Mouse (Mus musculus): ENCODE measurements at regions not wholly inside any gene's neighbourhood (a gene's known extent, or its start where the extent isn't known, plus 50 kb on each side); places are given as distances from the start of the nearest gene placed in this dataset.
A peak's percentile ranks its signal among the peaks of the same experiment; 100 is the strongest.

DNA sequence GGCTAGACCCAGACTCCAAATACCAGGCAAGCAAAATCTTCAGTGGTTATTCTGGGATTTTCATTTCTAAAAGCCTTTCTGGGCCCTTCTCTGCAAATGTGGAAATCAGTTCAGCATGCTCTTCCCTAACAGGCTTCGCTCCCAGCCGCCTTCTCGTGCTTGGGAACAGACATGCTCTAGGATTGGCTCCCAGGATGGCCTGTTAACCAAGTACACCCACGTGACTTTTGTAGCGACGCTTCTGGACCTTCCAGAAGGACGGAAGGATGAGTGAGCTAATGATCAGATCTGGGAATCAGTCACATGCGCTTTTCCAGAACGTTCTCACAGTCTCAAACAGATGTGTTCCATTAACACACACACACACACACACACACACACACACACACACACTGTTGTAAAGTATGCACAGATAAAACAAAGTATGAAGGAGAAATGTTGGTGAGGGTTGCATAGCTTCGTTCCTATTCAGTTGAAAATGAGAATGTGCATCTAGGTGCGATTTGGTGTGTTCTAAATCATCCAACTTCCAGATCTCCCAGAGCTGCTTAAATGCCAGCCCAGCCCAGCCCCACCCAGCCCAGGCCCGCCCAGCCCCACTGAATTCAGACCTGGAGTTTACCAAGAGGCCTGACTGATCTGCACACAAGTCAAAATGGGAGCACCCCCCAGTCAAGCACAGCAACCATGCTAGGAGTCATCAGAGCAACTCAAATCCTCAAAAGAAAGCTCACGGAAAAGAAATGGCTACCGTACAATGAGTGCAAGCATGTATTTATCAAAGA, 327.8 kb upstream of the Runx1 start:
- intact Hi-C loops (cut with DNase I) = loop anchor here (10.0 kb wide), 1 partner anchor 301 kb away; no protein-coding TSS in a partner anchor

GRCm38 (mm10) chr16:93152765-93153489, 327.0 kb upstream of the Runx1 start:
- no peak for DNase-seq (ENCODE audit: low spot score in 2 of 2)
- intact Hi-C loops (cut with DNase I) = loop anchor here (10.0 kb wide), 1 partner anchor 302 kb away; no protein-coding TSS in a partner anchor

More for the DNA sequence above, 327.8 kb upstream of the Runx1 start:
- DNase-seq (ENCODE audit: low spot score in 2 of 2) = no peak

DNA sequence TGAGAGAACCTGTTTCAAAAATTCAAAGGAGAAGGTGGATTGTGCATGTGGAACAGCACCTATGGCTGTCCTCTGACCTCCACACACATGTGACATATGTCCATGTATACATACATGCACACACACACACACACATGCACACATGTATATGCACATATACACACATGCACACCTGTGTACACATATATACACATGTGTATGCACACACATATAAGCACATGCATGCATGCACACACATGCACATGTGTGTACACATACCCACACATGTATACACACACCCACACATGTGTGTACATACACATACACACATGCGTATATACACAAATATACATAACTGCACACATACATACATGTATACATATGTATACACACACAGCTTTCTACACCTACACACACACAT, 326.1 kb upstream of the Runx1 start:
- intact Hi-C loops (cut with DNase I) = loop anchor here (10.0 kb wide), 1 partner anchor 303 kb away; no protein-coding TSS in a partner anchor
- no peak for DNase-seq (ENCODE audit: low spot score in 2 of 2)

DNA sequence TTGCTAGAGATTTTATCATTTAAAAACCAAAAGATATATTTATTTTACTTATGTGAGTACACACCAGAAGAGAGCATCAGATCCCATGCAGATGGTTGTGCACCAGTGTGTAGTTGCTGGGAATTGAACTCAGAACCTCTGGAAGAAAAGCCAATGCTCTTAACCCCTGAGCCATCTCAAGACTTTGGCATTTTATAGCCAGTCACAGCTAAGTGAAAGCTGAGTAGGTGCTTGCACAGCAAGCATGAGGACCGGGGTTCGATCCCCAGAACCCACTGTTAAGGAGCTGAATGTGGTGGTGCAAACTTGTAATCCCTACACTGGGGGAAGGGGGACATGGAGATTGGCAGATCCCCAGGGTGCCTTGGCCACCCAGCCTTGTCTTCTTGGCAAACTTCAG, 325.7 kb upstream of the Runx1 start:
- DNase-seq (ENCODE audit: low spot score in 2 of 2) = no peak
- intact Hi-C loops (cut with DNase I) = loop anchor here (10.0 kb wide), 1 partner anchor 303 kb away; no protein-coding TSS in a partner anchor

- peak; percentile 10 to 26 for DNase-seq (ENCODE audit: low spot score in 2 of 2)
- intact Hi-C loops (cut with DNase I) = loop anchor here (10.0 kb wide), 1 partner anchor 304 kb away; no protein-coding TSS in a partner anchor
Observed at GRCm38 (mm10) chr16:93150451-93150850, 324.5 kb upstream of the Runx1 start.

- intact Hi-C loops (cut with DNase I) = no loop called here
- DNase-seq (ENCODE audit: low spot score in 2 of 2) = no peak
Observed at GRCm38 (mm10) chr16:93147525-93148222, 321.7 kb upstream of the Runx1 start.

DNA sequence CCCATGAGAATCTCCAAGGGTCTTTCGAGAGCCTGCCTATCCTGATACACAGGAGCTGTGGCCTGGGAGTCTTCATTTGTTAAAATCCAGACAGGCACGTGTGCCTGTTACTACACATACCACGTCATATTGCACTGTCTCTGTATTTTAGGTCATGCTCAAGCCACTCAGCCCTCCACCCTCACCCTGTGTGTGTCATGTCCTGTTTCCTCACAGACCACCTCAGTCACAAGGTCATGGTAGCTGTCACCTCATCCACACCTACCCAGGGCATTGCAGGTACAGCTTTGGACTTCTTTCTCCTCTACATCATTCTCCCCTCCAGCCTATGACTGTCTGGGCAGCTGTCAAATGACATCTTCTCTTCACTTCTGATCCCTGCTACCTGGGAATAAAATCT, 320.9 kb upstream of the Runx1 start:
- intact Hi-C loops (cut with DNase I) = no loop called here
- DNase-seq (ENCODE audit: low spot score in 2 of 2) = no peak

- intact Hi-C loops (cut with DNase I) = no loop called here
- no peak for DNase-seq (ENCODE audit: low spot score in 2 of 2)
Observed at GRCm38 (mm10) chr16:93145617-93146016, 319.7 kb upstream of the Runx1 start.

- DNase-seq (ENCODE audit: low spot score in 2 of 2) = no peak
- intact Hi-C loops (cut with DNase I) = no loop called here
Observed at GRCm38 (mm10) chr16:93144033-93144432, 318.1 kb upstream of the Runx1 start.

- intact Hi-C loops (cut with DNase I) = no loop called here
- DNase-seq (ENCODE audit: low spot score in 2 of 2) = peak; percentile 68 to 78
Observed at GRCm38 (mm10) chr16:93143164-93143563, 317.2 kb upstream of the Runx1 start.

GRCm38 (mm10) chr16:93141967-93142366, 316.0 kb upstream of the Runx1 start:
- DNase-seq (ENCODE audit: low spot score in 2 of 2) = peak; percentile 24 to 26
- intact Hi-C loops (cut with DNase I) = no loop called here

DNA sequence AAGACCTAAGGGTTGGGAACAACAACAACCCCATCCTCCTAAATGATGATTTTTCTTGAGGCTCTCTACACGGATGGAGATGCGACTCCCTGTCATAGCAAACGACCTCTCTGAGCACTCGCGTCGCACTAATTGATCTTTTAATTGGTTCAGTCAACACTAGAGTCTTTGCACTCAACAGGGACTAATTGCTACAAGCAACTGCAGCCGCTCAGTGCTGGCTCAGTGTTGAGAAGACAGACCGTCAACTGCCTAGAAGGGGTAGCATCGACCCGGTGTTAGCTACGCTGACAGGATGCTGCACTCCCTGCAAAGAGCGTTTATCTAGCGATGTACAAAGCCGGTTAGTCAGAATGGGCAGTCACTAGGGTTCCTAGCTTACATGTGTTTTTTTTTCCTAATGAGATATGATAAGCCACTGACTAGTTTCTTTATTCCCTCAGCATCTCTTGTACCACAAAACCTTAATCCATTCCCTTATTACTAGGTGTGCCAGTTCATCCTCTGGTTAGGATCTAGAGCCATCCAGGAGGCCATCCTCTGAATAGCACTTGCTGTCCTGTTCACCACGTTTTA, 314.7 kb upstream of the Runx1 start:
- intact Hi-C loops (cut with DNase I) = no loop called here
- no peak for DNase-seq (ENCODE audit: low spot score in 2 of 2)

GRCm38 (mm10) chr16:93137249-93137648, 311.3 kb upstream of the Runx1 start:
- DNase-seq (ENCODE audit: low spot score in 2 of 2) = no peak
- intact Hi-C loops (cut with DNase I) = loop anchor here (5.0 to 10.0 kb wide), 2 partner anchors 440 to 572 kb away; no protein-coding TSS in a partner anchor

- intact Hi-C loops (cut with DNase I) = loop anchor here (10.0 kb wide), 1 partner anchor 567 kb away; no protein-coding TSS in a partner anchor
- no peak for DNase-seq (ENCODE audit: low spot score in 2 of 2)
Observed at GRCm38 (mm10) chr16:93131404-93131803, 305.5 kb upstream of the Runx1 start.

- no peak for DNase-seq (ENCODE audit: low spot score in 2 of 2)
- intact Hi-C loops (cut with DNase I) = loop anchor here (10.0 kb wide), 1 partner anchor 566 kb away; no protein-coding TSS in a partner anchor
Observed at GRCm38 (mm10) chr16:93130622-93131021, 304.7 kb upstream of the Runx1 start.

DNA sequence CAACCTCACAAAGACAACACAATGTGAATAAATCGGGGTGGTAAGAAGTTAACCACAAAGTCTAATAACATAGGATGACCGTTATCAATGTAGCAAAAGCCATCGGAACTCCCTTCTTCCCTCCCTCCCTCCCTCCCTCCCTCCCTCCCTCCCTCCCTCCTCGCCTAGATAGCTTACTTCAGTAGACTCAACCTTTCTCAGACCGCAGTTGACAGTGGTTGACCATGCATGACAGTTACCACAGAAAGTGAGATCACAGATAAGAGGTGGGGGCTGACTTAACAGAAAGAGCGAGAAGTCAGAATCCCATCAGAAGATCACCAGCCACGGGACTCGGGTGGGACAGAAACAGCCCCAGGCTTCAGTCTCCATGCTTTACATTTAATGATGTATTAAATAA, 297.8 kb upstream of the Runx1 start:
- no peak for DNase-seq (ENCODE audit: low spot score in 2 of 2)
- intact Hi-C loops (cut with DNase I) = no loop called here

DNA sequence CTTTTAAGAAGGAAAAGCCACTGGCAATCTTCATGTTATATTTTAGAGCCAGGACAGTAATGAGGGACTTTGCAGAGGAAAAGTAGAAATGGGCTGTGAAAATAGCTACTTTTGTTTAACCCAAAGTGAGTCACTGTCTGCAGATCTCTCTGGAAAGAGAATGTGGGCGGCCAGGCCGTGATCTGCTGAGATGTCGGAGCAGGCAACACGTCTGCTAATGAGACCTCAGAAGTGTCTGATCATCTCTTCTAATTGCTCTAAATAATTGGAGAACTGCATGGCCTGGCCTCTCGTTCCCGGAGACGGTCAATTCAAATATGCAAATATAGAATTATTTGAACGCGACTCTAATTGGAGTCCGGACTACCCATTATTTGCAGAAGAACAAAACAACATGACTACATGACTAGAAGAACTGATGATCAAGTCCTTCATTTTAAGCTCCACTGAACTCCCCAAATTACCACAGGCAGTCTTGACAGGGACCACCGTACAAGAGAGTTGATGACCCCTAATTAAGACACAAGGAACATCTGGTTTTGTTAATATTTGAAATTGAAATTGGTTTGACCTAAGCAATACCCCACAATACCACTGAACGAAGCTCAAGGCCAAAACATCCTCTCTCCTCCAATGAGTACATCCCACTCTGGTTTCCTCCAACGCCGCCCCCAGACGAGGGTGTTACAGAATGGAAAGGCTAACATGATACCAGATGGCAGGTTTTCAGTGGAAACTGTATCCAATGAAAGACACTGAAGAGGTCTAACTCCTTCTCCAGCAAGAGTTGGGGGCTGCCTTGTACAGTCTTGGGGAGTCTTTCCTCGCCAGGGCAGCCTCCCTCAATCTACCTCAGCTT, 290.4 kb upstream of the Runx1 start:
- intact Hi-C loops (cut with DNase I) = no loop called here
- DNase-seq (ENCODE audit: low spot score in 2 of 2) = peak; percentile 24 to 25

DNA sequence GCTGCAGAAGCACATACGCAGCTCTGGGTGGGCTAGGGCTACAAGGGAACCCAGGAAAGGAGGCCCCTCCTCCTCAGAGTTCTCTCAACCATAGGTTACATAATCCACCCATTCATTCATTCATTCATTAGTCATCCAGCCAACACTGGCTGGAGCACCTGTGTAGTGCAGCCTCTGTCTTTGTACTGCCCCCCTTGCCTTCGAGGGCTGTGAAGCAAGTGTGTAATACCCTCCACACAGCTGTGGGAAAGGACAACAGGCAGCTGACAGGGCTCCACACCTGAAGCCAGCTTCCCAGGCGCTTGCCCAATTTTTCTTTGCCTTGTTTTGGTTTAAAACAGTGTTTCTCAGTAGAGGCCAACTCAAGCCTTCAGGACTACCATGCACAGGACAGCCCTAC, 285.0 kb upstream of the Runx1 start:
- no peak for DNase-seq (ENCODE audit: low spot score in 2 of 2)
- intact Hi-C loops (cut with DNase I) = no loop called here

DNA sequence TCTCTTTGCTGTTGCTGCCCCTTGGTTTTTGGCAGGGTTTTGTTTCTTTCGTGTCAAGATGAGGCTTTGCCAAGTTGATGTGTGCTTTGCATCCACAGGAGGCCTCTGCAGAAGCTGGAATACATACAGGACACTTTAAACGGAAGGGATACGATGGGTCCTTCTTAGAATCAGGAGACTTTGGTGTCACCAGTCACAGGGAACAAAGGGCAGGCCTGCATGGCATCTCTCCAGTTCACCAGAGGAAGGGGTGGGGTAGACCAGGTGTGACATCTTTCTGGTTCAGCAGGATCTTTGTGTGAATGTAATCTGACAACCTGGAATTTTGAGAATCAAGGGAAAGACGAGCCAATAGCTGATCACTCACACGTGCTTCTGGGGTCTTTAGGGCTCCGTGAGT, 284.5 kb upstream of the Runx1 start:
- DNase-seq (ENCODE audit: low spot score in 2 of 2) = no peak
- intact Hi-C loops (cut with DNase I) = no loop called here
